Mouse (Mus musculus) liver, postnatal 0 days (tissue): ENCODE data around the gene Myom1.

Experiments used
- CTCF ChIP-seq: sonication (generic); IDR thresholded peaks from 2 replicates; pipeline ENCODE4 v1.5.1; 2016; ENCODE audit warnings: antibody characterized with exemption, low read depth
- EP300 ChIP-seq: IDR thresholded peaks from 2 replicates; pipeline ENCODE4 v1.6.1; 2016; ENCODE audit warnings: antibody characterized with exemption, low read depth, mild to moderate bottlenecking

- TF ChIP-seq CTCF: no peak
- no peak for TF ChIP-seq EP300
These were observed 4.5 kb downstream of the Myom1 start for GRCm38 (mm10) chr17:71006976-71007375.
